Mouse (Mus musculus): Measurements from ENCODE around the gene Spem1.

DNA sequence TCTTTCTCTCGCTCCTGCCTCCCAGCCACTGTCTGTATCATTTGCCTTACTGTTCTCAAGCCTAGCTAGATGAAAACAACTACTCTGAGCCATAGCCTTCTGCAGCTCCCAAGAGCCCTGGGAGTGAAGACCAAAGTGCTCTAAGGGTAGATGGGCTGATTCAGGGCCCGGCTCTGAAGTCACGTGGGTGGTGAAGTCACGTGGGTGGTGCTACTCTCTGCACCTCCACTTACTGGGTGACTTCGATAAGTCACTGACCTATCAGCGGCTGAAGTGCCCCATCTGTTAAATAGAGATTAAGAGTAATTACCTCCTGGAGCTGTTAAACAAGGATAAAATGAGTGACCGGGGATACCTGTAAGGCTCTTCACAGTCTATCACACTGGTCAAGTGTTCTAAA is 32.0 kb upstream of the Spem1 start:
- TF ChIP-seq CTCF (IDR thresholded peaks at IDR 0.05; ENCODE audit: low read depth, low read length) (no peak), EP300 (IDR thresholded peaks at IDR 0.05; ENCODE audit: insufficient read depth, low read depth, low read length) (no peak)

Measured in ES-Bruce4 (cell line).